8 mouse cellular contexts compared by ENCODE assay signal in the genomic region with DNA sequence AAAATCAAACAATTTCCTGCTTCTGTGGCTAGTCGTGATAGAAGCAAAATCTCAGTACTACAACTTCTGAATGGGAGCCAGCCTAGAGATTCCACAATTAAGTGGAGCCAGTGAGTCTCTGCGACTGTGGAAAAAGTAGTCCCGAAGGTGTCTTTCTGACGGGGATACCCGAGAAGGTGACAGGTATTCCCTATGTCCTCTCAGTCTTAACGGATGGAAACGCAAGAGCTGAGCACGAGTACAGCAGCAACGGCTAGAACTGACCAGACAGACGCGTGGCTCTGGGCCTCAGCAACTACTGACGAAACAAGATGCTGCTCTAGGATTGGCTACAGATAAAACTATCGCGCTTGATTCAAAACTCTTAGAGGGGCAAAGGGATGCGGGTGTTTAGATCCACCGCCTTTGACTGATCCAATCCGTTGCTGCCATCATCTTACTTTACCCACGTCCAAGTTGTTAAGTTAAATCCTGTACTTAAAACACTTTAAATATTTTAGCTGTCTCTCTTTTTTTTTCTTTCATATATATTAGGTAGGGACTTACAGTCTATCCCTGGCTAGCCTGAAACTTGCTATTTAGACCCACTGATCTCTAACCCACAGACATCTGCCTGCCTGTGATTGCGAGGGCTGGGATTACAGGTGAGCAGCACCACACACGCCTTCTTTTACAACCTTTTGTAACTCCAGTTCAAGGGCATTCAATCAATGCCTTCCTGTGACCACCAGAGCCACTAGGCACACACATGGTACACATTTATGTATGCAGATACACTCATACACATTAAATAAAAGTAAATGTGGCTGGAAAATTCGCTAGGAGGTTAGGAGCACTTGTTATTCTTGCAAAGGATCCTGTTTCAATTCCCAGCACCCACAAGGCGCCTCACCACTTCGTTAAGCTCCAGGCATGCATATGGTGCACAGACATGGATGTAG. TPM values are rescaled to one million over a fixed set of nuclear protein-coding genes. Genes with fewer than 3 reads are reported as not detected.
DNase-seq lines count a peak whose midpoint lies in the region; ATAC-seq lines count a peak whose summit lies in the region.

A gene (minus strand): TSS at position 220 of the 941 bp plus-strand sequence.

- no peaks in the 10 kb centered on the region for H3K27me3 ChIP-seq in forebrain, embryonic 14.5 days (replicated peaks; ENCODE audit: control insufficient read depth, insufficient read depth, low read length)
- no peaks in the 10 kb centered on the region for H3K27me3 ChIP-seq in neural tube, embryonic 15.5 days (replicated peaks)

- peak; percentile 94 for DNase-seq in ES-CJ7 (ENCODE audit: low read depth, low spot score)
- peak; percentile 94 for DNase-seq in forebrain, embryonic 14.5 days (ENCODE audit: low spot score)
- DNase-seq in heart, postnatal 14 days, result peak; percentile 75 to 83
- peak; percentile 86 for DNase-seq in layer of hippocampus, adult 11-12 months (ENCODE audit: low spot score)
- peak; percentile 87 to 90 for DNase-seq in lung, adult 18-20 months
- DNase-seq in testis, postnatal 14 days (ENCODE audit: low spot score), result peak; percentile 84

- peak; percentile 96 for ATAC-seq in cerebellum, adult (ENCODE audit: insufficient number of reproducible peaks, low FRiP score, low TSS enrichment)
- ATAC-seq in forebrain, embryonic 14.5 days, result peak; percentile 89
- peak; percentile 92 for ATAC-seq in neural tube, embryonic 15.5 days (ENCODE audit: low FRiP score)

- H3K27ac ChIP-seq in forebrain, embryonic 14.5 days (ENCODE audit: low read depth, low read length), result peak within 1 kb of the TSS; percentile 93
- peak within 1 kb of the TSS; percentile 93 for H3K27ac ChIP-seq in neural tube, embryonic 15.5 days (replicated peaks)

- peaks cover 10% of the 10 kb centered on the region for H3K4me1 ChIP-seq in forebrain, embryonic 14.5 days (ENCODE audit: control insufficient read depth, insufficient read depth, low read length)
- H3K4me1 ChIP-seq in neural tube, embryonic 15.5 days, result peaks cover 23% of the 10 kb centered on the region

- intact Hi-C loops in heart, postnatal 14 days (cut with DNase I), result no loop called here

- H3K4me2 ChIP-seq in forebrain, embryonic 14.5 days (ENCODE audit: low read length), result peak within 1 kb of the TSS; percentile 53
- peak within 1 kb of the TSS; percentile 70 for H3K4me2 ChIP-seq in neural tube, embryonic 15.5 days

- H3K36me3 ChIP-seq in forebrain, embryonic 14.5 days (ENCODE audit: control insufficient read depth, insufficient read depth, low read length), result 0 out of 2 replicates have a peak, but pooled peaks cover 7% of the 10 kb centered on the region
- H3K36me3 ChIP-seq in neural tube, embryonic 15.5 days, result peaks cover 3% of the 10 kb centered on the region; the same call in 1 of the 2 replicates

- no peaks in the 10 kb centered on the region for H3K9me3 ChIP-seq in forebrain, embryonic 14.5 days (replicated peaks; ENCODE audit: control insufficient read depth, low read length)
- no peaks in the 10 kb centered on the region for H3K9me3 ChIP-seq in neural tube, embryonic 15.5 days (replicated peaks)

- H3K9ac ChIP-seq in forebrain, embryonic 14.5 days (ENCODE audit: low read length), result peak within 1 kb of the TSS; percentile 91
- peak within 1 kb of the TSS; percentile 80 for H3K9ac ChIP-seq in neural tube, embryonic 15.5 days (replicated peaks)

- 8% methylated on average over 23 of the region's 23 CpGs for WGBS in forebrain, embryonic 14.5 days
- 8% methylated on average over 23 of the region's 23 CpGs for WGBS in neural tube, embryonic 15.5 days

- peak within 1 kb of the TSS; percentile 99 for H3K4me3 ChIP-seq in forebrain, embryonic 14.5 days (ENCODE audit: low read depth, low read length)
- peak within 1 kb of the TSS; percentile 80 for H3K4me3 ChIP-seq in neural tube, embryonic 15.5 days (replicated peaks)

RNA-seq across cellular contexts. Expression of the gene that starts here (rescaled TPM):
- 125 and 129 TPM in 2 replicates for polyA plus RNA-seq in forebrain, embryonic 14.5 days (2014; fragmentation: Nextera tagmentation; extraction: Ambion mirVana)
- 10 to 100 TPM; 30.3 to 34.8 TPM for total RNA-seq in heart, postnatal 14 days (2021)
- polyA plus RNA-seq in neural tube, embryonic 15.5 days (2015; fragmentation: Nextera tagmentation; extraction: Ambion mirVana), result 79.3 and 93.1 TPM in 2 replicates

Comparison
In these comparisons a context has a peak if more than half of its experiments do, and no peak if none do; other contexts are left out.
1. Peak in every context shown above with its lines: DNase-seq, ATAC-seq, H3K4me3 ChIP-seq and H3K27ac ChIP-seq.